Mouse (Mus musculus): ENCODE measurements around the gene Rab30. TPM values are rescaled to one million over a fixed set of nuclear protein-coding genes. Genes with fewer than 3 reads are reported as not detected.
A peak's percentile ranks its signal among the peaks of the same experiment; 100 is the strongest.

The Rab30 gene
- polyA plus RNA-seq, 1 experiment, result 38.7 TPM

DNA sequence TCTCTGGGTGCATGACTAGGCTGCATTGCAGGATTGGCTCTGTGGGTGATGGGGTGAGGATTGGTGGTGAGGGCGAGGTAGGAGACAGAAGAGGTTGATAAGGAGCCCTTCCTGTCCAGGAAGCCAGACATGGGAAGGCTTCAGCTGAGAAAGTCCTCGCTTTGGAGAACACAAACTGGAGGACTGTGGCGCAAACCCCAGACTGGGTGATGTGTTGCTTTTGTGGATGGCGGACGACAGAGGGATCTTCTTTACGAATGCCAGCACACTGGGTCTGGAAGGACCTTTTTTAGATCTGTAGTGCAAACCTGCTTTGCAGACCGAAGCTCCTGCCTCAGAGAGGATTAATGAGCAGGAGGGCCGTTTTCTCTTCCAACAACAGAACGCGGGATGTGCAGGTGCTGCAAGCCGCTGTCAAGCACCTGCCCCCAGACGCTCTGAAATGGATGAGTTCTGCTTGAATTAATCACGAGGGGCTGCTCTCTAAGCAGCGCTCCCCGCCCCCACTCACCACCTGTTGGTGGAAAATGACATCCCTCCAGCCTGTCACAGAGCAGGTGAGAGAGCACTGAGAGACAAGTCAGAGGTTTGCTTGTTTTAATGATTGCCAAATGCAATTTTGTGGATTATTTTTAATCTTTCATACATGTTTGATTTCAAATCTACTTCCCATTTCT lies 65.2 kb downstream of the Rab30 start:
- TF ChIP-seq POLR2A (IDR thresholded peaks at IDR 0.05; ENCODE audit: low read depth, low read length), result no peak
- TF ChIP-seq CTCF (IDR thresholded peaks at IDR 0.05; ENCODE audit: borderline replicate concordance, insufficient read depth, low read length), result no peak
- Histone ChIP-seq H3K4me1 (ENCODE audit: control insufficient read depth, insufficient read depth, low read length) (peaks cover 9% of the 10 kb centered on the region), H3K27ac (ENCODE audit: insufficient read depth, low read length) (no peak overlapping the region), H3K4me3 (ENCODE audit: insufficient read depth, low read length) (no peak overlapping the region)

DNA sequence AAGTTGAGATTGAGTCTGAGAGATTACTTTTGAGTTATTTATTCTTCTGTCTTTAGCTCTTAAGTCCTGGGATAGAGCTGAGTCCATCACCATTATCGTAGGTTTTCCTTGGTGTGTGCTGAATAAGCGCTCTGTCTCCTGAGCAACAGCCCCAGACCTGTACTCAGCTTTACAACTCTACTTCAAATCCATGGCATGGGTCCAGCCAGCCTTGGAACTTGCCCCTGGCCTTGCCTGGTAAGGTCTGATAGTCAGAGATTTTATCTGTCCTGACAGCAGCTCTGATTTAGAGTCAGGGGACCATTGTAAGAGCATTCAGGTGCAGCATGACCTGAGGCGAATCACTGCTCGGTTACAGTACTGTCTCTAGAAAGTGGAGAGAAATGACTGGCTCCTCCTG lies 66.1 kb downstream of the Rab30 start:
- TF ChIP-seq CTCF (IDR thresholded peaks at IDR 0.05; ENCODE audit: borderline replicate concordance, insufficient read depth, low read length) (no peak), POLR2A (IDR thresholded peaks at IDR 0.05; ENCODE audit: low read depth, low read length) (no peak)
- Histone ChIP-seq H3K4me1 (ENCODE audit: control insufficient read depth, insufficient read depth, low read length) (peaks cover 4% of the 10 kb centered on the region), H3K4me3 (ENCODE audit: insufficient read depth, low read length) (no peak overlapping the region), H3K27ac (ENCODE audit: insufficient read depth, low read length) (no peak overlapping the region)

DNA sequence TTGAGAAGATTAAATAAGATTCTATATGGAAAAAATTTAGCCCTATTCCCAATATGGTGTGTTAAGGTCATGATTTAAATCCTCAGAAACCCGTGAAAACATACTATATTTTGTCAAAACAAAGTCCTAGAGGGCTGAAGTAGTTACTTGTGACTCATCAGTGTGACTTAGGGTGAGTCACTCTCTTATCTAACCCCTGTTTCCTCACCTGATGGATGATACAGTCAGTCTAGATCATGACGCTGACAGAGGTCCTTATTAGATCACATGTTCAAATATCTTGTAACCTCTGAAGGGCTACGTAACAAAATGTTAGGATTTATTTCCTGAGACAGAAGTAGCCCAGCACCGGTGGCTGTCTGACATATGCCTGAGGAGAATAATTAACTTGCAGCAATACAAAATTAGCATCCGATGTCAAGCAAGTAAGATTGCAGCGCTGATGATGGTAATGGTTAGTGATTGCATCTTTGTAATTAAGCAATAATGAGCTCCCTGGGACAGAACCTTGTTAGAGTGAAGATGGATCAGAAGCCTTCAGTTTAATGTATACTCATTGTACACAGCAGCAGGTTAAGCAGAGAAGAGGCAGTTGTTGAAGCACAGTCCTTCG lies 70.4 kb downstream of the Rab30 start:
- TF ChIP-seq POLR2A (IDR thresholded peaks at IDR 0.05; ENCODE audit: low read depth, low read length) (no peak), CTCF (IDR thresholded peaks at IDR 0.05; ENCODE audit: borderline replicate concordance, insufficient read depth, low read length) (no peak)
- Histone ChIP-seq H3K27ac (ENCODE audit: insufficient read depth, low read length) (no peak overlapping the region), H3K4me3 (ENCODE audit: insufficient read depth, low read length) (no peak overlapping the region), H3K4me1 (ENCODE audit: control insufficient read depth, insufficient read depth, low read length) (peaks cover 4% of the 10 kb centered on the region; the same call in 1 of the 2 replicates)

DNA sequence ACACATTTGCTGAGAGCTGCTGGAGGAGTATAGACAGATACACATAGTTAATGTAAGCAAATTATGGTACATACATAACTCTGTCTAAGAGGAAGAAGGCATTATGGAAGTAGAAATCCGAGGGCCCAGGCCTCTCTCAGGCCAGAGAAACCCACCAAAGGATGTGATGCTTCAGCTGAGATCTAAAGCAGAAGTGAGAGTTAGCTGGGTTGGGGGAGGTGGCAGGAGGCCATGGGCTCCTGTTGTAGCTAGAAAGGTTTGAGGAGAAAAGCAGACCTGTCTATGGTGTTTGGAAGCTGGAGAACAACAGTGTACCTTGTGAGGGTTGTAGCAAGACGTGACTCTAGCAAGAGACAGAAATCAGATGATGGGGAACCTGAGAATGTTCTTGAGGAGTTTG lies 75.8 kb downstream of the Rab30 start:
- Histone ChIP-seq H3K4me3 (ENCODE audit: insufficient read depth, low read length) (no peak overlapping the region), H3K27ac (ENCODE audit: insufficient read depth, low read length) (no peak overlapping the region), H3K4me1 (ENCODE audit: control insufficient read depth, insufficient read depth, low read length) (peaks cover 6% of the 10 kb centered on the region; the same call in 1 of the 2 replicates)
- TF ChIP-seq POLR2A (IDR thresholded peaks at IDR 0.05; ENCODE audit: low read depth, low read length) (no peak), CTCF (IDR thresholded peaks at IDR 0.05; ENCODE audit: borderline replicate concordance, insufficient read depth, low read length) (no peak)

DNA sequence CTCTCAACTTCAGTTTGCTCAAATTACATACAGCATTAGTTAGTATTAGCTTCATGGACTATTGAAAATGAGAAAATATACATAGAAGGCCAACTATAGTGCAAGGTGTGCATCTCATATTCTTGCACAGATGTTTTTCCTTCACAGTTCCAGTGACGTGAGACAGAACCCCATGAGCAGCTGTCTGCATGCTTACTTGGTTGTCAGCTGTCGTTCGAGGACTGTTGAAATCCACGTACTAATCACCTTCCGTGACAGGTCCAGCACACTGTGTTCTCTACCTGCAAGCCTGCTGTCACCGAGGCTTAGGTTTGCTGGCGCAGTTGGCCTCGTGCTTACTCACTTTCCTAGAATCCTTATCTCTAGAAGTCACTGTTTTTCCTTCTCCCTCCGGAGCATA lies 76.5 kb downstream of the Rab30 start:
- TF ChIP-seq CTCF (IDR thresholded peaks at IDR 0.05; ENCODE audit: borderline replicate concordance, insufficient read depth, low read length) (no peak), POLR2A (IDR thresholded peaks at IDR 0.05; ENCODE audit: low read depth, low read length) (no peak)
- Histone ChIP-seq H3K4me1 (ENCODE audit: control insufficient read depth, insufficient read depth, low read length) (peaks cover 9% of the 10 kb centered on the region), H3K27ac (ENCODE audit: insufficient read depth, low read length) (no peak overlapping the region), H3K4me3 (ENCODE audit: insufficient read depth, low read length) (no peak overlapping the region)

DNA sequence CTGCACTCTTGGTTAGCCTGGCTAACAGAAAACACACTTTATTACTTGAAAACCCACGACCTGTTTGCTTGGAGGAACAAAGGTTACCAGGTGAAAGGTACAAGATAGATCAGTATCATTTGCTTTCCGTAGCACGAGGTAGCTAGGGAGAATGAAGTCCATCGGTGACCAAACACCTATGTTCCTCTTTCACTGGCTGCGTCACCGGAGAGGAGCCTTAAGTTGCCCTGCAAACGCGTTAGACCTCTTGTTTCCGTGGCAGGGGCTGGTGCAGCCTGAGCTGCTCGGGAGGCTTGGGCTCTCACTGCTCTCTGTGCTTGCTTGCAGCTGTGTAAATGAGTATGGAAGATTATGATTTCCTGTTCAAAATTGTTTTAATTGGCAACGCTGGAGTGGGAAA lies 78.3 kb downstream of the Rab30 start:
- no peak for TF ChIP-seq POLR2A (IDR thresholded peaks at IDR 0.05; ENCODE audit: low read depth, low read length)
- TF ChIP-seq CTCF (IDR thresholded peaks at IDR 0.05; ENCODE audit: borderline replicate concordance, insufficient read depth, low read length), result no peak
- no peak overlapping the region for H3K27ac ChIP-seq (ENCODE audit: insufficient read depth, low read length)
- peaks cover 9% of the 10 kb centered on the region for H3K4me1 ChIP-seq (ENCODE audit: control insufficient read depth, insufficient read depth, low read length)
- no peak overlapping the region for H3K4me3 ChIP-seq (ENCODE audit: insufficient read depth, low read length)

DNA sequence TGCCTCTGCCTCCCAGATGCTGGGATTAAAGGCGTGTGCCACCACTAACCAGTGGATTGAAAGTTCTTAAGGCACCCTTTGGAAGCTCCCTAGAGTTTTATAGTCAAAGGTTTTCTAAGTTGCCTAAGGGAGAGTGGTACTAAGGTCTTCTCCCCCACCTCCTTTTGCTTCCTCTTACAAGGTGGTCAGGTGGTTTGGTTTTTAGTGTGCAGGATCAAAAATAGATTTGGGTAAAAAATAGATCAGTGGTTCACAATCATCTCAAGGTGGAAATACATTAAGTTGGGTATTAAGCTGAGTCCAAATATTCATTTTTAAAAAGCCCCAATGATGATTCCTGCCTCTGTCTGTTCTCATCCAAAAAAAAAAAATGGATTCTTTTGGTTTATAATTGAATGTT lies 79.0 kb downstream of the Rab30 start:
- Histone ChIP-seq H3K4me1 (ENCODE audit: control insufficient read depth, insufficient read depth, low read length) (peaks cover 9% of the 10 kb centered on the region), H3K27ac (ENCODE audit: insufficient read depth, low read length) (no peak overlapping the region), H3K4me3 (ENCODE audit: insufficient read depth, low read length) (no peak overlapping the region)
- TF ChIP-seq POLR2A (IDR thresholded peaks at IDR 0.05; ENCODE audit: low read depth, low read length), result no peak
- TF ChIP-seq CTCF (IDR thresholded peaks at IDR 0.05; ENCODE audit: borderline replicate concordance, insufficient read depth, low read length), result no peak

DNA sequence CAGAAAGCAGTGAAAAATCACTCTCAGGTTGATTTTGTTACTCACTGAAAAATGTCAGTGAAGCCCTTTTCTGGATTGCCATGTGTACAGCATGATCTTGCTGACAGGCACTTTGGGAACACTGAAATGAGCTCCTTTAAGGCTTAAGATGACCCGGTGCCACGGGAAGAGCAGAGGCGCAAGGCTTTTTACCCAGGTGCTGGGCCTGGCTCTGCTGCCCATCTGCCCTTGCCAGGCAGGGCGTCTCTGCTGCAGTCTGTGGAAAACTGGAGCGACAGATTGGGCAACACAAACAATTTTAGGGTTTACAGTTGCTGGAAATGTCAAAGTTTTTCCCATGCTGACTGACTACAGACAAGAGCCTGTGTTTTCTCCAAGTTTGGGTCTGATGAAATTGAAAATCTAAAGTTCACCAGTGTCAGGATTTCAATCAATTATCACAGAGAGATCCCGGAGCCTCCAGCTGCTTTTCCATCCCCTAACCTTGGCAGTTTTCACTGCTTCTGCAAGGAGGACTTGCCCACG lies 79.6 kb downstream of the Rab30 start:
- TF ChIP-seq POLR2A (IDR thresholded peaks at IDR 0.05; ENCODE audit: low read depth, low read length) (no peak), CTCF (IDR thresholded peaks at IDR 0.05; ENCODE audit: borderline replicate concordance, insufficient read depth, low read length) (no peak)

DNA sequence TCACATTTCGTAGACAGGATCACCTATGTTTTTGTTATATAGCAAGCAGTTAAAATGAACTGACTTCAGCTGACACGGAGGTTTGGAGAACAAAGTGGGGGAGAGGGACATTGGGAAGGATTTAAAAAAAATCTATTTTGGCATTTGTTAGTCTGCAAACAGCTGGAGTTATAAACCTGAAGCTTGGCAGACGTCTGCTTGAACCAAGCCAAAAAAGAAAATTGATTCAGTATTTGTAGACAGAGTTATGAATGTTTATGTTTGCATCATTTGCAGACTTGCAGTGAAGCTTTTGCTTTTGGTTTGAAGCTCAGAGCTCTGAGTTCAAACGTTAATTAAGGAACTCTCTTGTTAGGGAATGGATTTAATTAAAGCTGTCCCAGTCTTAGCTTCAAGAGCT lies 80.5 kb downstream of the Rab30 start:
- Histone ChIP-seq H3K4me3 (ENCODE audit: insufficient read depth, low read length) (no peak overlapping the region), H3K4me1 (ENCODE audit: control insufficient read depth, insufficient read depth, low read length) (peaks cover 12% of the 10 kb centered on the region), H3K27ac (ENCODE audit: insufficient read depth, low read length) (peak overlapping the region; percentile 77)
- TF ChIP-seq CTCF (IDR thresholded peaks at IDR 0.05; ENCODE audit: borderline replicate concordance, insufficient read depth, low read length) (no peak), POLR2A (IDR thresholded peaks at IDR 0.05; ENCODE audit: low read depth, low read length) (no peak)

More for the DNA sequence above, 79.6 kb downstream of the Rab30 start:
- Histone ChIP-seq H3K27ac (ENCODE audit: insufficient read depth, low read length) (peak overlapping the region; percentile 77), H3K4me1 (ENCODE audit: control insufficient read depth, insufficient read depth, low read length) (peaks cover 9% of the 10 kb centered on the region), H3K4me3 (ENCODE audit: insufficient read depth, low read length) (no peak overlapping the region)
